Mouse (Mus musculus) 3T3-L1 (cell line): ENCODE measurements around the gene Mtmr12.

Experiments used
- DNase-seq: peaks from one replicate; pipeline ENCODE4 v3.0.0-alpha.2; 2015; ENCODE audit warnings: low read depth, low spot score

The Mtmr12 gene

GRCm38 (mm10) chr15:12274053-12274769 is 69.4 kb downstream of the Mtmr12 start:
- DNase-seq = no peak

DNA sequence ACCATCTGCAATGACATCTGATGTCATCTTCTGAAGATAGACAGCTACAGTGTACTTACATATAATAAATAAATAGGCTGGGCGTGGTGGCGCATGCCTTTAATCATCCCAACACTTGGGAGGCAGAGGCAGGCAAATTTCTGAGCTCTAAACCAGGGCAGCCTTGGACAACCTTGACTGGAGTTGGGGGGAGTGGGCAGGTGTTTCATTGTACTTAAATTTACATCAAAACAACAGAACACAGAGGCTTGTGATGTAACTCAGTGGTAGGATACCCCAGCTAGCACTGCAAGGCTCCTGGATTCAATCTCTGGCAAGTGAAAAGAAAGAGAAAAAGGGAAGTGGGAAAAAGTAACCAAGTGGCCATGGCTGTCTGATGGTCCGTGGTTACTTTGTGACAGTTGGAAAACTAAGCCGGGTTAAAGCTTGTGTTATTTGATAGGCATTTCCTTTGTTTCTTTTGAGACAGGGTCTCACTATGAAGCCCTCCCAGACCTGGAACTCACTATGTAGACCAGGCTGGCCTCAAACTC is 70.3 kb downstream of the Mtmr12 start:
- DNase-seq = no peak

- peak; percentile 26 for DNase-seq
These were observed 75.0 kb downstream of the Mtmr12 start for GRCm38 (mm10) chr15:12279816-12280215.

- DNase-seq = peak; percentile 26
These were observed 80.1 kb downstream of the Mtmr12 start for GRCm38 (mm10) chr15:12284794-12285534.

DNA sequence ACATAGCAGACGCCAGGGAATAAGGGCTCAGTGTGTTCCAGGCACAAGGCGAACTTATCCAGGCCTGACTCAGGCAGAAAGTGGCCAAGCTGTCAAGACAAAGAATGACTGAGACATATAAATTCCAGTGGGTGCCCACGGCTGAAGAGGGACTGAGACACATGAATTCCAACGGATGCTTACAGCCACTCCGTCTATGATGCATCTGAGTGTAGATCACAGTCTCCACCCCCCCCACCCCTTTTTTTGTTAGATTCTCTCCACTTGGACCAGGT is 80.6 kb downstream of the Mtmr12 start:
- DNase-seq = no peak

GRCm38 (mm10) chr15:12290330-12290729 is 85.5 kb downstream of the Mtmr12 start:
- DNase-seq = no peak

DNA sequence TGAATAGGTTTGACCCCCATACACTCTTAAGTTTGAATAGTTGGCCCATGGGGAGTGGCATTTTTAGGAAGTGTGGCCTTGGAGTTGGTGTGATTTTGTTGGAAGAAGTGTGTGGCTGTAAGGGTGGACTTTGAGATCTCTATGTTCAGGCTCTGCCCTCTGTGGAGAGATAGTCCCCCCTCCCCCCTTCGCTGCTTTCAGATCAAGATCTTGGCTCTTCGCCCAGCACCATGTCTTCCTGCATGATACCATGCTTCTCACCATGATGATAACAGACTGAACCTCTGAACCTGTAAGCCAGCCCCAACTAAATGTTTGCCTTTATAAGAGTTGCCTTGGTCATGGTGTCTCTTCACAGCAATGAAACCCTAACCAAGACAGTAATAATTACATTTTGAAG is 86.9 kb downstream of the Mtmr12 start:
- DNase-seq = no peak

DNA sequence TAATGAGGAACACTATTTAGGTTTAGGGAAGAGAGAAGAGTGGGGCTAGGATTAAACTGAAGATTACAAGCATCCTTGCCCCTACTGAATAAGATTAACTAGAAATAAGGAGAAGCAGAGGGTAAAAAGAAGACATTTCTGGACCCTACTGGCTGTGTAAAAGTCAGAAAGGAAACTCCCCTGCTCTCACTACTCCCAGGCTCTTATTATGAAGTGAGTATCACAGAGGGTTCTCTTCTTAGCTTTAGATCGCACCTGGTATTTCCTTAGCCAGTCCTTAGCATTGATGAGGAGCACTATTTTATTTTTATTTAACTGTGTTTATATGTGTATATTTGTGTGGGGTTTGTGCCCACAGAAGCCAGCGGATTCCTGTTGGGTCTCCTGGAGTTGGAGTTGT is 91.4 kb downstream of the Mtmr12 start:
- no peak for DNase-seq

DNA sequence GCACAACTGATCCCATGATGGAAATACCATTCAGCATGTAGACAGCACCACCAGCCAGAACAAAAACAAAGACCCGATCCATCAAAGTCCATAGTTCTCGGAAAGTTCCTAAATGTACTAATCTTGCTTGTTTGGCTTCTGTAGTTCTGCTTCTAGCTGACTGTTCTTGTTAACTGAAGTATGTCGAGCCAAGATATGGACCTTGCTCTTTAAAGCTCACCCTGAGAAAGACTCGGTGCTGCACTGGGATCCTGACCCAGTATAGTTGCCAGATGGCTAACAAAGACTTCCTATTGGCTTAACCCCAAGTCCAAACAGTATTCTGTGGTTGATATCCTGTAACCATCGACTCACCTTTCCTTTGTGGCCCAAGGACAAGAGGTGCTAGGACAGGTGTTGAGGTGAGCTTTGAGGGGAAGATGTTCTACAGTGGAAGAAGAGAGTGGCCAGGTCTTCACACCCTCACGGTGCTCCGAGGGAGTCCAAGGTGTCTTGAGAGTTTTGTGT is 93.5 kb downstream of the Mtmr12 start:
- no peak for DNase-seq

DNA sequence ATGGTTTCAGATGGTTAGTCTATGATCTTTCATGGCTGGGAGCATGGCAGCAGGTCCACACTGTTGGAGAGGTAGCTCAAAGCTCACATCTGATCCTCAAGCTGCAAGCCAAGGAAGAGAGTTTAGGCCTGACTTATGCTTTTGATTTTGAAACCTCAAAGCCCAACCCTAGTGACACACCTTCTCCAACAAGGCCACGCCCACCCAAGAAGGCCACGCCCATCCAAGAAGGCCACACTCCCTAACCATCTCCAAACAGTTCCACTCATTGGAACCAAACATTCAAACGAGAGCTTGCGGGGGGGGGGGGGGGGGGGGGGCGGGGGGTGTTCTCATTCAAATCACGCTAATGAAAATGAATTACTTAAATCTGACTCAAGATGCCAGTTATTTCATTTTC is 96.9 kb downstream of the Mtmr12 start:
- no peak for DNase-seq

DNA sequence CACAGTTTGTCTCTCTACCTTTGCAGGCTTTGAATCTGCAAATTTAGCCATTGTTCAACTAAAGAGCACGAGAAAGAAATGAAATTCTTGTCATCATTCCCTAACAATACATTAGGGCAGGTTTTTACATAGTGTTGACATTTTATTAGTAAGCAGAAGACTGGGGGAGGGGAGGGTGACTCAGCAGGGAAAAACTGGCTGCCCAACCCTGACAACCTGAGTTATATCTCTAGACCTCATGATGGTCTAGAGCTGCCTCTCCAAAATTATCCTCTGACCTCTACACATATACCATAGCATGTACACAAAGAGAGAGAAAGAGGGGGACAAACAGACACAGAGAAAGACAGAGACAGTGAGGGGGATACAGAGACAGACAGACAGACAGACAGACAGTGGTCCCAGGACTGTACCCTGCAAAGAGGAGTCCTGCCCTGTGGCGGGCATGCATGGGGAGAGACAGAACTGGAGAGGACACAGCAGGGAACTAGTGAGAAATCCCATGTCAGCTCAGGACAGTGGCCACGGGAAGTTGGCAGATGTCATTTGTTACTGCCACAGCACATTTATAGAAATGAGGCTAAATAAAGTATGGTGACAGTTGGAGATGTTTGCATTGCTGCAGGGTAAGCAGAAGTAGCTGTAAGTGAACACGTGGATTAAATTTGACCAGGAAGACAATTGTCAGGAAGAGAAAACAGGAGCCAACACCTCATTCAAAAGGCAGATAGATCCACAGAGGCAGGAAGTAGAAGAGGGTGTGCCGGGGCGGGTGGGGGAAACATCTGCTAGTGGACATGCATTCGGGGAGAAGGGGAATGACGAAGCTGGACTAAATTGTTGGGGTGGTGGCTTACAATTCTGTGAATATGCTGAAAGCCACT is 101.6 kb downstream of the Mtmr12 start:
- peak; percentile 47 for DNase-seq

DNA sequence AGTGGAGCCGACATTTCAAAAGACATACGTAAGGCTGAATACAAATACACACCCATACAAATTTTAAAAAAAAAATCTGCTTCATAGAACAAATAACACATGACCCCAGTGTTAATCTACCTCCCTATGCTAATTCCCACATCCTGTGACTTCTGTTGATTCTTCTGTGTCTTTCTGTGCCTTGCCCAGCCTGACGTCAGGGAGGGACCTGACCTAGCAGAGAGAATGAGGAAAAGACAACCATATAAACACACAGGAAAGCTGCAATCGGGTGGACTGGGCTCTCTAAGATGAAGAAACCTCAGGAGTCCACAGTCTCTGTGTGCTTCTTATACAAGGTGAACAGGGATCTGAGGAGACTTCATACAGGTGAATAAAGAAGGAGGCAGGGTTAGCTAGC is 102.3 kb downstream of the Mtmr12 start:
- no peak for DNase-seq

- DNase-seq = no peak
These were observed 103.7 kb downstream of the Mtmr12 start for GRCm38 (mm10) chr15:12308539-12308938.

DNA sequence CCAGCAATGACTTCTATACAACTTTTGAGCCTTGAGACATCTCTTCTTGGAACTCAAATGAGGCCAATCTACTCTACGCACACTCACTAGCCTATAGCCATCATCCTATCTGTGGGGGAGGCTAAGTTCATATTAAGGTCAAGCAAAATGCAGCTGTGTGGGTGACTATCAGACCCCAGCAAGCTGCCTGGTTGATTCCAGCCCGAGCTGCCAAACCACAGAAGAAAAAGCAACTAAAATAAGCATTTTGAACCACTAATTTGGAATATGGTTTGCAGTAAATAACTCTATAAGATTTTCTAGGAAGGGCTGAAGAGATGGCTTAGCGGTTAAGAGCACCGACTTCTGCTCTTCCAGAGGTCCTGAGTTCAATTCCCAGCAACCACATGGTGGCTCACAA is 105.8 kb downstream of the Mtmr12 start:
- no peak for DNase-seq

- no peak for DNase-seq
These were observed 106.6 kb downstream of the Mtmr12 start for GRCm38 (mm10) chr15:12311465-12311864.

DNA sequence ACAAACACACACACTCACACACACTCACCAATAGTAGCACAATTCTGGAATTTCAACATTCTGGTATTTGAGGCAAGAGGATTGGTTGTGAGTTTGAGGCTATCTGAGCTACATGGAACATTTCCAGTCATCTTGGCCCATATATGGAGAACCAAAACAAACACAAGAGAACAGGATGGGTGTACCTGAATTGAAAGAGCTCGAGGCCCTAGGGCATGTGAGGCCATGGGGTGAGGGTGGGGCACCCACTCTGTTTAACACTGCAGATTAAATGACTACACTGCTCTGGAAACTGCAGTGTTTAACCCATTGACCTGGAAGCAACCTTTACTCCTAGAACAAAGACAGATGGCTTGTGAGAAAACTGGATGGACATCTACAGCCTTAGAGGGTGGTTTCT is 108.4 kb downstream of the Mtmr12 start:
- DNase-seq = no peak

- no peak for DNase-seq
These were observed 109.8 kb downstream of the Mtmr12 start for GRCm38 (mm10) chr15:12314584-12314983.

DNA sequence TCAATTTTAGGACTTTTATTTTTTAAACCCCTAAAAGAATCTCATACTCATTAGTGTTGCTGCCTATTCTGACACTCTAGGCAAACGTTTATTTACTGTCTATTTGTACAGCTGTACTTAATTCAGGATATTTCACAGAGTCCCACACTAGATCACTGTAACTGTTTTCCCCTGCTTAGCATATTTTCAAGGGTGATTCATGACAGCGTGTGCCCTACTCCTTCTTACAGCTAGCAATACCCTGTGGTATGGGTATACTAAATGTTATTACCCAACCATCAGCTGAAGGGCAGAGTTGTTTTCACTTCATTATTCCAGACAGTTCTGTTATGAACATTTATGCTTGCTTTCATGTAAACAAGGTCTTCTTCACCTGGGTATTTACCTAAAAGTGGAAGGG is 111.2 kb downstream of the Mtmr12 start:
- DNase-seq = peak; percentile 52

DNA sequence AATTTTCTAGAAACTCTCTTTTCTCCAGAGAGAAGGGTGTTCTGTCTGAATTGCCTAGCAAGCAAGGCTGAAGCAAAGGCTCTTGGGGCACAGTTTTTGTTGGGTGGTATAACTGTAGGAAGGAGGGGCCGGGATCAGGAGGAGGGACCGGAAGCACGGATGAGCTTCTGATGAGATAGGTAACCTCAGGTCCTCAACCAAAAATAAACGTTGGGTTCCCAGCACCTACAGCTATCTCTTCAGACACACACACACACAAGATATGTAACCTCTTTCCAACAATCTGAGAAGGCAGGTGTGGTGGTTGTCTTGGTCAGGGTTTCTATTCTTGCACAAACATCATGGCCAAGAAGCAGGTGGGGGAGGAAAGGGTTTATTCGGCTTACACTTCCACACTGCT is 112.5 kb downstream of the Mtmr12 start:
- no peak for DNase-seq

GRCm38 (mm10) chr15:12318451-12318850 is 113.6 kb downstream of the Mtmr12 start:
- DNase-seq = peak; percentile 35

GRCm38 (mm10) chr15:12319889-12320288 is 115.1 kb downstream of the Mtmr12 start:
- DNase-seq = no peak
